Comparison of ENCODE assay signal across 19 mouse cellular contexts in genomic region chr3:100892383-100893335, GRCm38 (mm10). TPM values are rescaled to one million over a fixed set of nuclear protein-coding genes. Genes with fewer than 3 reads are reported as not detected.
DNase-seq lines count a peak whose midpoint lies in the region; ATAC-seq and TF ChIP-seq lines count a peak whose summit lies in the region.
"Had no signal": no experiment of that assay in that cellular context is flagged by ENCODE, and none has a peak within 500 bp of the region (broad histone marks: within the 10 kb centered on the region; RNA-seq: fewer than 3 reads in every experiment).

No protein-coding gene starts in this region.

- H3K4me2 ChIP-seq in stomach, postnatal 0 days (replicated peaks; ENCODE audit: low read depth), result no peak overlapping the region
- H3K4me2 ChIP-seq: heart, embryonic 13.5 days had no signal

- no peaks in the 10 kb centered on the region for H3K36me3 ChIP-seq in stomach, postnatal 0 days (ENCODE audit: control insufficient read depth, insufficient read depth, low read length)
- H3K36me3 ChIP-seq: G1E; heart, embryonic 13.5 days; hindbrain, embryonic 10.5 days; midbrain, embryonic 10.5 days had no signal

- WGBS in cerebellum, adult 2 months, result 80% methylated on average over 11 of the region's 11 CpGs
- WGBS in stomach, postnatal 0 days, result 54% methylated on average over 11 of the region's 11 CpGs

- H3K27ac ChIP-seq in cerebellum, adult 2 months (ENCODE audit: insufficient read depth, low read length), result no peak overlapping the region
- no peak overlapping the region for H3K27ac ChIP-seq in stomach, postnatal 0 days (replicated peaks)
- H3K27ac ChIP-seq: heart, embryonic 13.5 days; hindbrain, embryonic 10.5 days; liver, embryonic 14.5 days; midbrain, embryonic 10.5 days had no signal

- H3K9ac ChIP-seq in stomach, postnatal 0 days (ENCODE audit: low read length), result no peak overlapping the region
- H3K9ac ChIP-seq: forebrain, postnatal 0 days; heart, embryonic 13.5 days; liver, embryonic 14.5 days had no signal

- H3K9me3 ChIP-seq in stomach, postnatal 0 days (ENCODE audit: control insufficient read depth, low read length), result no peaks in the 10 kb centered on the region
- H3K9me3 ChIP-seq: G1E; heart, embryonic 13.5 days; hindbrain, embryonic 10.5 days; midbrain, embryonic 10.5 days had no signal

- TF ChIP-seq POLR2A in cerebellum, adult 2 months (IDR thresholded peaks at IDR 0.05; ENCODE audit: borderline replicate concordance, insufficient read depth, low read length), result no peak

- peak; percentile 83 for ATAC-seq in stomach, postnatal 0 days (ENCODE audit: low FRiP score, low TSS enrichment)
- ATAC-seq: activated CD4-positive, CD25-positive, alpha-beta regulatory T cell, adult 4 months; forebrain, postnatal 0 days; intestine, embryonic 16.5 days had no signal

- TF ChIP-seq EP300 in stomach, postnatal 0 days (optimal IDR thresholded peaks at IDR 0.05), result no peak

- no peaks in the 10 kb centered on the region for H3K27me3 ChIP-seq in cerebellum, adult 2 months (ENCODE audit: control insufficient read depth, insufficient read depth, low read length)
- H3K27me3 ChIP-seq in stomach, postnatal 0 days (ENCODE audit: control insufficient read depth, insufficient read depth, low read length), result no peaks in the 10 kb centered on the region
- H3K27me3 ChIP-seq: heart, embryonic 13.5 days had no signal

- no peak overlapping the region for H3K4me3 ChIP-seq in cerebellum, adult 2 months (replicated peaks; ENCODE audit: insufficient read depth, low read depth, low read length)
- no peak overlapping the region for H3K4me3 ChIP-seq in stomach, postnatal 0 days (ENCODE audit: low read depth, low read length)
- H3K4me3 ChIP-seq: erythroblast, embryonic 14.5 days; heart, embryonic 13.5 days; hindbrain, embryonic 10.5 days; midbrain, embryonic 10.5 days had no signal

- DNase-seq in cerebellum, adult 2 months, result peak; percentile 12 to 45
- no peak for DNase-seq in cerebellum, adult 11 months
- DNase-seq in kidney, adult 9 months, result peak; percentile 60
- no peak for DNase-seq in kidney, postnatal 10 days
- DNase-seq in adrenal gland, adult 8-10 months, result peak; percentile 29
- peak; percentile 44 for DNase-seq in stomach, postnatal 0 days (ENCODE audit: low spot score)
- no peak for DNase-seq in spleen, adult 12 weeks (ENCODE audit: low spot score)
- DNase-seq in gastrocnemius, adult 18-20 months (ENCODE audit: low spot score), result no peak
- DNase-seq: forebrain, postnatal 0 days; gastrocnemius, postnatal 14 days; right cerebral cortex, adult 18-20 months had no signal

- peaks cover 4% of the 10 kb centered on the region; the same call in 1 of the 2 replicates for H3K4me1 ChIP-seq in cerebellum, adult 2 months (ENCODE audit: control insufficient read depth, insufficient read depth, low read length)
- H3K4me1 ChIP-seq in stomach, postnatal 0 days (replicated peaks; ENCODE audit: control insufficient read depth, insufficient read depth), result no peaks in the 10 kb centered on the region
- H3K4me1 ChIP-seq: hindbrain, embryonic 10.5 days; midbrain, embryonic 10.5 days had no signal

- no peak for TF ChIP-seq CTCF in cerebellum, adult 2 months (IDR thresholded peaks at IDR 0.05; ENCODE audit: borderline replicate concordance, insufficient read depth, low read depth, low read length)
- no peak for TF ChIP-seq CTCF in stomach, postnatal 0 days (IDR thresholded peaks at IDR 0.05; ENCODE audit: low read depth)

RNA-seq across cellular contexts. Expression of gene Trim45, which starts 29.3 kb away (rescaled TPM):
- 7.0 and 7.6 TPM in 2 replicates for polyA plus RNA-seq in cerebellum, adult 2 months (2012; rRNA removed)
- total RNA-seq in adrenal gland, adult 8-10 months (2022), result 1 to 10 TPM; 4.6 to 5.4 (median 5.2) TPM
- polyA plus RNA-seq in stomach, postnatal 0 days (2015; fragmentation: Nextera tagmentation; extraction: Ambion mirVana), result 2.6 and 2.8 TPM in 2 replicates
- total RNA-seq in gastrocnemius, adult 18-20 months (2021), result 1 to 10 TPM; 4.9 to 6.8 TPM

Comparison
In these comparisons a context has a peak if more than half of its experiments do, and no peak if none do; other contexts are left out.
1. DNase-seq: peak in cerebellum, adult 2 months (2 of 2), kidney, adult 9 months (single experiment), adrenal gland, adult 8-10 months (single experiment) and stomach, postnatal 0 days (single experiment); none in cerebellum, adult 11 months (single experiment), kidney, postnatal 10 days (single experiment), spleen, adult 12 weeks (single experiment) and gastrocnemius, adult 18-20 months (single experiment).